Mouse (Mus musculus) left cerebral cortex, postnatal 10 days (tissue): ENCODE data around the gene Slc25a26. TPM values are rescaled to one million over a fixed set of nuclear protein-coding genes. Genes with fewer than 3 reads are reported as not detected.

ENCODE experiments used
- DNase-seq, 2 experiments: peaks; one replicate each; pipeline ENCODE4 v3.0.0; 2021 to 2022; ENCODE audit warnings: low spot score in 2 of 2, mixed read lengths in 1 of 2; ENCODE audit errors: extremely low spot score in 1 of 2
- intact Hi-C: fragments of 180-260 bp; cut with DNase I; formaldehyde crosslinking; loops from one replicate; pipeline ENCODE4 v1.15.1; 2025
- total RNA-seq, 2 experiments: library from RNA; stranded (reverse); gene quantifications; 2 replicates each; pipeline ENCODE4 v1.2.3; 2021

The Slc25a26 gene
- 10 to 100 TPM; 11.6 to 14.1 TPM for total RNA-seq

GRCm38 (mm10) chr6:94499897-94500623, at the start of gene Slc25a26:
TSS of gene Slc25a26 (plus strand) at chr6:94500331.
- DNase-seq, result peak; percentile 87 to 91
- intact Hi-C loops, result no loop called here

- DNase-seq, result peak; percentile 61 to 77
- intact Hi-C loops, result loop anchor here (2.0 to 10.0 kb wide), 2 partner anchors 179 to 381 kb away; partner anchors contain the start of gene Magi1
Observed at GRCm38 (mm10) chr6:94464037-94464891, 35.9 kb upstream of the Slc25a26 start.

- DNase-seq, result peak in 1 of 2 experiments; percentile 31
- intact Hi-C loops, result loop anchor here (10.0 kb wide), 1 partner anchor 182 kb away; the partner anchor contains the start of gene Magi1
Observed at GRCm38 (mm10) chr6:94466508-94467205, 33.5 kb upstream of the Slc25a26 start.

GRCm38 (mm10) chr6:94492739-94493138, 7.4 kb upstream of the Slc25a26 start:
- intact Hi-C loops, result no loop called here
- DNase-seq, result no peak

GRCm38 (mm10) chr6:94503963-94504362, 3.8 kb downstream of the Slc25a26 start:
- intact Hi-C loops, result no loop called here

GRCm38 (mm10) chr6:94507921-94508320, 7.8 kb downstream of the Slc25a26 start:
- DNase-seq, result no peak
- intact Hi-C loops, result no loop called here

More at GRCm38 (mm10) chr6:94503963-94504362, 3.8 kb downstream of the Slc25a26 start:
- DNase-seq, result no peak

GRCm38 (mm10) chr6:94508807-94509206, 8.7 kb downstream of the Slc25a26 start:
- no peak for DNase-seq

GRCm38 (mm10) chr6:94509220-94509619, 9.1 kb downstream of the Slc25a26 start:
- intact Hi-C loops, result no loop called here

More at GRCm38 (mm10) chr6:94508807-94509206, 8.7 kb downstream of the Slc25a26 start:
- intact Hi-C loops, result no loop called here

GRCm38 (mm10) chr6:94518171-94518570, 18.0 kb downstream of the Slc25a26 start:
- intact Hi-C loops, result no loop called here
- no peak for DNase-seq

More at GRCm38 (mm10) chr6:94509220-94509619, 9.1 kb downstream of the Slc25a26 start:
- no peak for DNase-seq

- intact Hi-C loops, result no loop called here
- peak in 1 of 2 experiments; percentile 55 for DNase-seq
Observed at GRCm38 (mm10) chr6:94524335-94524734, 24.2 kb downstream of the Slc25a26 start.

- DNase-seq, result no peak
- intact Hi-C loops, result no loop called here
Observed at GRCm38 (mm10) chr6:94530756-94531155, 30.6 kb downstream of the Slc25a26 start.

- no peak for DNase-seq
- intact Hi-C loops, result no loop called here
Observed at GRCm38 (mm10) chr6:94532086-94532485, 32.0 kb downstream of the Slc25a26 start.

- intact Hi-C loops, result no loop called here
Observed at GRCm38 (mm10) chr6:94536478-94536877, 36.3 kb downstream of the Slc25a26 start.

GRCm38 (mm10) chr6:94537652-94538051, 37.5 kb downstream of the Slc25a26 start:
- no peak for DNase-seq
- intact Hi-C loops, result no loop called here

More at GRCm38 (mm10) chr6:94536478-94536877, 36.3 kb downstream of the Slc25a26 start:
- DNase-seq, result no peak

- DNase-seq, result no peak
- intact Hi-C loops, result no loop called here
Observed at GRCm38 (mm10) chr6:94540090-94540489, 40.0 kb downstream of the Slc25a26 start.

- intact Hi-C loops, result no loop called here
Observed at GRCm38 (mm10) chr6:94540615-94541014, 40.5 kb downstream of the Slc25a26 start.

GRCm38 (mm10) chr6:94541133-94541532, 41.0 kb downstream of the Slc25a26 start:
- DNase-seq, result no peak
- intact Hi-C loops, result no loop called here

More at GRCm38 (mm10) chr6:94540615-94541014, 40.5 kb downstream of the Slc25a26 start:
- DNase-seq, result no peak

GRCm38 (mm10) chr6:94541854-94542253, 41.7 kb downstream of the Slc25a26 start:
- intact Hi-C loops, result no loop called here
- DNase-seq, result no peak
